ENCODE assay signal across 9 mouse cellular contexts in the genomic region with DNA sequence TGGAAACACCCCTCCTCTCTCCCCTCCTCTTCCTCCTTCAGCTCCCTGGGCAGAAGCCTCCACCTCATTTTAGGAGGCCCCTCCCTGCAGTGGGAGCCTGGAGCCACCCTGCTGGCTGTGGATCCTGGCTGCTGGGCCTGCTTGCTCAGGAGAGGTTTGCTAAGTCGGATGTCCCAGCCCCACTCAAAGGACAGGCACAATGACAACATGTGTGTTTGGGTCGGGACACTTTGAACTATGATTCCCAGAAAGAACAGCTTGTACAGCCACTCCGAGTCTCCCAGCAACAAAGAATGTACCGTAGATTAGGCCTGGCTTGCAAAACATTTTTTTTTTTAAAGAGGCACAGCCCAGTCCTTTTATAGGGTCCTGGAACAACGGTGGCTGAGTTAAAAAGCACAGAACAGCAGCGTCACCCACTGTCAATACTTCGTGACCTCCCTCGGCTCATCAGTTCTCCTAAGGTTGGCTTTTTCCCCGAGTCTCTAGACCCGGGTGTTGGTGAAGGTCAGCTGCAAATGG.
DNase-seq lines count a peak whose midpoint lies in the region; ATAC-seq and TF ChIP-seq lines count a peak whose summit lies in the region.
"Had no signal": no experiment of that assay in that cellular context is flagged by ENCODE, and none has a peak within 500 bp of the region (broad histone marks: within the 10 kb centered on the region; RNA-seq: fewer than 3 reads in every experiment).

No protein-coding gene starts in this region.

- peak overlapping the region; percentile 77 for H3K27ac ChIP-seq in hindbrain, embryonic 14.5 days
- peak overlapping the region; percentile 88 for H3K27ac ChIP-seq in left cerebral cortex, adult 2 months
- H3K27ac ChIP-seq in stomach, embryonic 14.5 days (ENCODE audit: low read length) = peak overlapping the region; percentile 96
- H3K27ac ChIP-seq: macrophage had no signal

- peak; percentile 49 for ATAC-seq in hindbrain, embryonic 14.5 days (ENCODE audit: low FRiP score)
- peak; percentile 56 for ATAC-seq in stomach, embryonic 14.5 days (ENCODE audit: insufficient number of reproducible peaks, insufficient read depth, low FRiP score, low read depth)

- no peak overlapping the region for H3K4me3 ChIP-seq in hindbrain, embryonic 14.5 days (replicated peaks; ENCODE audit: low read length)
- H3K4me3 ChIP-seq in left cerebral cortex, adult 2 months = no peak overlapping the region
- no peak overlapping the region for H3K4me3 ChIP-seq in stomach, embryonic 14.5 days (ENCODE audit: low read depth, low read length)

- no peak overlapping the region for H3K4me2 ChIP-seq in hindbrain, embryonic 14.5 days (replicated peaks)
- H3K4me2 ChIP-seq in stomach, embryonic 14.5 days (replicated peaks; ENCODE audit: low read depth, low read length) = peak overlapping the region; percentile 15; the same call in 1 of the 2 replicates

- TF ChIP-seq CTCF in left cerebral cortex, adult 2 months (IDR thresholded peaks at IDR 0.05) = peak; percentile 27

- no peaks in the 10 kb centered on the region for H3K27me3 ChIP-seq in hindbrain, embryonic 14.5 days (ENCODE audit: control insufficient read depth, insufficient read depth, low read length)
- H3K27me3 ChIP-seq in stomach, embryonic 14.5 days (ENCODE audit: control insufficient read depth, insufficient read depth, low read length) = no peaks in the 10 kb centered on the region

- H3K9me3 ChIP-seq in hindbrain, embryonic 14.5 days (ENCODE audit: control insufficient read depth, low read length) = no peaks in the 10 kb centered on the region
- no peaks in the 10 kb centered on the region for H3K9me3 ChIP-seq in stomach, embryonic 14.5 days (ENCODE audit: control insufficient read depth, low read depth, low read length)

- 11% methylated on average over 10 of the region's 10 CpGs for WGBS in hindbrain, embryonic 14.5 days
- WGBS in stomach, embryonic 14.5 days = 15% methylated on average over 10 of the region's 10 CpGs

- peaks cover 42% of the 10 kb centered on the region for H3K4me1 ChIP-seq in hindbrain, embryonic 14.5 days (replicated peaks; ENCODE audit: control insufficient read depth, insufficient read depth, low read length)
- H3K4me1 ChIP-seq in stomach, embryonic 14.5 days (ENCODE audit: control insufficient read depth, insufficient read depth, low read length) = peaks cover 33% of the 10 kb centered on the region

- peak; percentile 77 for DNase-seq in urinary bladder, postnatal 14 days (ENCODE audit: low spot score)
- no peak for DNase-seq in urinary bladder, postnatal 25 days (ENCODE audit: low spot score)
- peak; percentile 47 to 59 for DNase-seq in frontal cortex, postnatal 10 days (ENCODE audit: low spot score in 2 of 2)
- peak; percentile 61 for DNase-seq in hindbrain, embryonic 14.5 days (ENCODE audit: low spot score)
- peak; percentile 27 to 48 for DNase-seq in left cerebral cortex, adult 2 months (ENCODE audit: extremely low spot score in 1 of 2, low spot score in 2 of 2)
- peak; percentile 96 for DNase-seq in lung, postnatal 25 days (ENCODE audit: low spot score)
- DNase-seq in cerebellum, postnatal 4 days (ENCODE audit: low spot score in 2 of 2) = no peak

- no peak overlapping the region for H3K9ac ChIP-seq in hindbrain, embryonic 14.5 days
- H3K9ac ChIP-seq in stomach, embryonic 14.5 days (replicated peaks; ENCODE audit: low read depth, low read length) = no peak overlapping the region; the same call in 1 of the 2 replicates

- intact Hi-C loops in left cerebral cortex, adult 2 months (cut with DNase I) = loop anchor here (1.0 to 2.0 kb wide), 4 partner anchors 70 to 240 kb away; no protein-coding TSS in a partner anchor

- no peaks in the 10 kb centered on the region for H3K36me3 ChIP-seq in hindbrain, embryonic 14.5 days (replicated peaks; ENCODE audit: control insufficient read depth, insufficient read depth)
- no peaks in the 10 kb centered on the region for H3K36me3 ChIP-seq in stomach, embryonic 14.5 days (ENCODE audit: control insufficient read depth, insufficient read depth, low read length)

Comparison
In these comparisons a context has a peak if more than half of its experiments do, and no peak if none do; other contexts are left out.
1. DNase-seq: peak in urinary bladder, postnatal 14 days (single experiment), frontal cortex, postnatal 10 days (2 of 2), hindbrain, embryonic 14.5 days (single experiment), left cerebral cortex, adult 2 months (2 of 2) and lung, postnatal 25 days (single experiment); none in urinary bladder, postnatal 25 days (single experiment) and cerebellum, postnatal 4 days (0 of 2).
2. Peak in every context shown above with its lines, with median percentiles within 50 percentile points of each other: H3K27ac ChIP-seq.